Mouse (Mus musculus) MEL (cell line): ENCODE measurements around the gene Cd5. TPM values are rescaled to one million over a fixed set of nuclear protein-coding genes. Genes with fewer than 3 reads are reported as not detected.
A peak's percentile ranks its signal among the peaks of the same experiment; 100 is the strongest.

Source experiments
- DNase-seq: peaks from one replicate; pipeline ENCODE4 v3.0.0; 2011; ENCODE audit warnings: low read depth, low spot score
- H3K27ac ChIP-seq: 2 replicates; pipeline ENCODE4 v1.5.1; 2012; ENCODE audit warnings: low read depth, mild to moderate bottlenecking, control low read depth, low read length, moderate library complexity; ENCODE audit not compliant: control insufficient read depth
- H3K27me3 ChIP-seq, 2 experiments: fragments of 150-350 bp in 1 of 2; sonication (generic) in 1 of 2; 2 replicates each; pipeline ENCODE4 v1.6.1; 2012; ENCODE audit warnings: low read length in 2 of 2, mild to moderate bottlenecking in 2 of 2, improper control_type of control experiment in 1 of 2, moderate library complexity in 1 of 2; ENCODE audit not compliant: insufficient read depth in 2 of 2, control insufficient read depth in 1 of 2
- H3K36me3 ChIP-seq, 2 experiments: 2 replicates each; pipeline ENCODE4 v1.6.1; 2012 to 2014; ENCODE audit warnings: low read length in 2 of 2, improper control_type of control experiment in 1 of 2, inconsistent platforms in 1 of 2, mild to moderate bottlenecking in 1 of 2; ENCODE audit not compliant: insufficient read depth in 2 of 2, control insufficient read depth in 1 of 2
- H3K4me1 ChIP-seq, 2 experiments: fragments of 150-350 bp in 1 of 2; sonication (generic) in 1 of 2; 2 replicates each; pipeline ENCODE4 v1.6.1; 2012; ENCODE audit warnings: low read length in 2 of 2, improper control_type of control experiment in 1 of 2, mild to moderate bottlenecking in 1 of 2; ENCODE audit not compliant: insufficient read depth in 2 of 2, control insufficient read depth in 1 of 2
- H3K4me3 ChIP-seq, 2 experiments: fragments of 150-350 bp in 1 of 2; sonication (generic) in 1 of 2; 2 replicates each; pipeline ENCODE4 v1.5.1; 2012; ENCODE audit warnings: low read depth in 2 of 2, low read length in 2 of 2, mild to moderate bottlenecking in 2 of 2, moderate library complexity in 2 of 2, control low read depth in 1 of 2, improper control_type of control experiment in 1 of 2; ENCODE audit not compliant: control insufficient read depth in 1 of 2, insufficient read depth in 1 of 2
- H3K79me2 ChIP-seq: 2 replicates; pipeline ENCODE4 v1.6.1; 2012; ENCODE audit warnings: mild to moderate bottlenecking, low read length, moderate library complexity; ENCODE audit not compliant: control insufficient read depth, poor library complexity, insufficient read depth
- H3K9ac ChIP-seq: 2 replicates; pipeline ENCODE4 v1.6.1; 2012; ENCODE audit warnings: low read depth, mild to moderate bottlenecking, control low read depth, low read length, moderate library complexity; ENCODE audit not compliant: control insufficient read depth, poor library complexity, severe bottlenecking
- H3K9me3 ChIP-seq: fragments of 150-350 bp; sonication (generic); replicated peaks from 2 replicates; pipeline ENCODE4 v1.6.1; 2012; ENCODE audit warnings: mild to moderate bottlenecking, low read length, improper control_type of control experiment, moderate library complexity; ENCODE audit not compliant: insufficient read depth
- CHD1 ChIP-seq: IDR thresholded peaks from 2 replicates; pipeline ENCODE4 v1.6.1; 2012; ENCODE audit warnings: low read depth, mild to moderate bottlenecking, inconsistent platforms, low read length, improper control_type of control experiment
- CHD2 ChIP-seq: IDR thresholded peaks from 2 replicates; pipeline ENCODE4 v1.6.1; 2011; ENCODE audit warnings: low read length, improper control_type of control experiment
- CTCF ChIP-seq, 3 experiments: IDR thresholded peaks in 2 of 3; conservative IDR thresholded peaks in 1 of 3; 2 replicates each; pipeline ENCODE4 v1.5.1; 2011 to 2012; ENCODE audit warnings: low read length in 3 of 3, low read depth in 2 of 3, mild to moderate bottlenecking in 2 of 3, improper control_type of control experiment in 1 of 3, inconsistent platforms in 1 of 3, mixed read lengths in 1 of 3, moderate library complexity in 1 of 3; ENCODE audit not compliant: control insufficient read depth in 1 of 3, insufficient read depth in 1 of 3, poor library complexity in 1 of 3, severe bottlenecking in 1 of 3
- ELF1 ChIP-seq: IDR thresholded peaks from 2 replicates; pipeline ENCODE4 v1.6.1; 2014; ENCODE audit warnings: low read depth, mild to moderate bottlenecking, inconsistent platforms, low read length, improper control_type of control experiment, moderate library complexity
- EP300 ChIP-seq, 2 experiments: IDR thresholded peaks; 2 replicates each; pipeline ENCODE4 v1.6.1; 2011; ENCODE audit warnings: improper control_type of control experiment in 2 of 2, low read length in 2 of 2, low read depth in 1 of 2, mild to moderate bottlenecking in 1 of 2
- GATA1 ChIP-seq: IDR thresholded peaks from 2 replicates; pipeline ENCODE4 v1.6.1; 2011; ENCODE audit warnings: low read depth, low read length, improper control_type of control experiment
- HCFC1 ChIP-seq: IDR thresholded peaks from 2 replicates; pipeline ENCODE4 v1.6.1; 2012; ENCODE audit warnings: low read depth, mild to moderate bottlenecking, inconsistent platforms, low read length, improper control_type of control experiment, moderate library complexity
- JUND ChIP-seq: IDR thresholded peaks from 2 replicates; pipeline ENCODE4 v1.6.1; 2011; ENCODE audit warnings: low read depth, mild to moderate bottlenecking, improper control_type of control experiment, low read length
- KAT2A ChIP-seq: conservative IDR thresholded peaks from 2 replicates; pipeline ENCODE4 v1.6.1; 2012; ENCODE audit warnings: low read depth, low read length, improper control_type of control experiment, inconsistent platforms
- MAFK ChIP-seq: IDR thresholded peaks from 2 replicates; pipeline ENCODE4 v1.6.1; 2011; ENCODE audit warnings: low read depth, mild to moderate bottlenecking, low read length, improper control_type of control experiment, borderline replicate concordance
- MAX ChIP-seq: IDR thresholded peaks from 2 replicates; pipeline ENCODE4 v1.6.1; 2011; ENCODE audit warnings: low read length, improper control_type of control experiment
- MXI1 ChIP-seq: IDR thresholded peaks from 2 replicates; pipeline ENCODE4 v1.6.1; 2011; ENCODE audit warnings: mild to moderate bottlenecking, low read depth, low read length, improper control_type of control experiment
- MYB ChIP-seq: IDR thresholded peaks from 2 replicates; pipeline ENCODE4 v1.6.1; 2011; ENCODE audit warnings: mild to moderate bottlenecking, low read depth, low read length, improper control_type of control experiment
- MYC ChIP-seq: IDR thresholded peaks from 2 replicates; pipeline ENCODE4 v1.6.1; 2011; ENCODE audit warnings: low read depth, mild to moderate bottlenecking, low read length, improper control_type of control experiment, moderate library complexity
- NELFE ChIP-seq: IDR thresholded peaks from 2 replicates; pipeline ENCODE4 v1.6.1; 2011; ENCODE audit warnings: low read depth, low read length, improper control_type of control experiment
- NRF1 ChIP-seq: IDR thresholded peaks from 2 replicates; pipeline ENCODE4 v1.6.1; 2014; ENCODE audit warnings: low read depth, mild to moderate bottlenecking, inconsistent platforms, low read length, improper control_type of control experiment, moderate library complexity; ENCODE audit not compliant: poor library complexity, insufficient read depth, severe bottlenecking
- POLR2A ChIP-seq, 2 experiments: IDR thresholded peaks; 2 replicates each; pipeline ENCODE4 v1.6.1; 2011 to 2012; ENCODE audit warnings: low read length in 2 of 2, mild to moderate bottlenecking in 2 of 2, control low read depth in 1 of 2, improper control_type of control experiment in 1 of 2, low read depth in 1 of 2, moderate library complexity in 1 of 2; ENCODE audit not compliant: control insufficient read depth in 1 of 2, insufficient read depth in 1 of 2, poor library complexity in 1 of 2
- POLR2AphosphoS5 ChIP-seq: IDR thresholded peaks from 2 replicates; pipeline ENCODE4 v1.6.1; 2012; ENCODE audit warnings: low read depth, borderline replicate concordance, mild to moderate bottlenecking, inconsistent platforms, low read length, moderate library complexity, mixed read lengths
- RAD21 ChIP-seq: IDR thresholded peaks from 2 replicates; pipeline ENCODE4 v1.6.1; 2011; ENCODE audit warnings: mild to moderate bottlenecking, low read depth, low read length, improper control_type of control experiment
- RCOR1 ChIP-seq: IDR thresholded peaks from 2 replicates; pipeline ENCODE4 v1.6.1; 2012; ENCODE audit warnings: low read depth, mild to moderate bottlenecking, inconsistent platforms, low read length, improper control_type of control experiment
- TBP ChIP-seq: IDR thresholded peaks from 2 replicates; pipeline ENCODE4 v1.8.0; 2011; ENCODE audit warnings: low read depth, low read length, improper control_type of control experiment
- TCF12 ChIP-seq: IDR thresholded peaks from 2 replicates; pipeline ENCODE4 v1.6.1; 2014; ENCODE audit warnings: low read depth, mild to moderate bottlenecking, inconsistent platforms, low read length, improper control_type of control experiment, moderate library complexity
- UBTF ChIP-seq: IDR thresholded peaks from 2 replicates; pipeline ENCODE4 v1.6.1; 2012; ENCODE audit warnings: low read depth, mild to moderate bottlenecking, inconsistent platforms, low read length, improper control_type of control experiment, moderate library complexity, borderline replicate concordance; ENCODE audit not compliant: insufficient read depth
- ZC3H11A ChIP-seq: IDR thresholded peaks from 2 replicates; pipeline ENCODE4 v1.6.1; 2012; ENCODE audit warnings: low read depth, mild to moderate bottlenecking, inconsistent platforms, low read length, improper control_type of control experiment
- ZKSCAN1 ChIP-seq: IDR thresholded peaks from 2 replicates; pipeline ENCODE4 v1.6.1; 2012; ENCODE audit warnings: low read depth, mild to moderate bottlenecking, inconsistent platforms, low read length, improper control_type of control experiment, moderate library complexity
- ZMIZ1 ChIP-seq: IDR thresholded peaks from 2 replicates; pipeline ENCODE4 v1.6.1; 2012; ENCODE audit warnings: low read depth, mild to moderate bottlenecking, inconsistent platforms, low read length, improper control_type of control experiment, moderate library complexity
- ZNF384 ChIP-seq: IDR thresholded peaks from 2 replicates; pipeline ENCODE4 v1.6.1; 2012; ENCODE audit warnings: low read depth, mild to moderate bottlenecking, inconsistent platforms, low read length, improper control_type of control experiment
- polyA plus RNA-seq, 2 experiments: library from polyadenylated mRNA; stranded (reverse) in 1 of 2; unstranded in 1 of 2; fragments of >175 nt in 1 of 2; fragments of >200 nt in 1 of 2; gene quantifications; 2 replicates each; pipeline versions ENCODE4 v1.2.1 to v1.2.4; 2012; ENCODE audit warnings: low replicate concordance in 2 of 2, low read depth in 1 of 2; ENCODE audit not compliant: insufficient read length in 2 of 2, insufficient read depth in 1 of 2, missing spikeins in 1 of 2
- total RNA-seq: library from RNA; depleted of rRNA; stranded (reverse); fragments of 300-350 nt; gene quantifications from 2 replicates; pipeline ENCODE4 v1.2.3, GENCODE M21; 2012

Cd5 gene
- total and polyA plus RNA-seq, 3 experiments, result not detected

GRCm38 (mm10) chr19:10689470-10690166 is 49.2 kb downstream of the Cd5 start:
- Histone ChIP-seq H3K79me2 (peaks cover 20% of the 10 kb centered on the region), H3K36me3 (peaks cover 0 to 20% of the 10 kb centered on the region in 2 experiments; a peak in 2 of 4 replicates), H3K9ac (peak overlapping the region; percentile 95), H3K4me3 (peak overlapping the region; percentile 82 to 98), H3K27me3 (peaks cover 0 to 3% of the 10 kb centered on the region in 2 experiments; a peak in 1 of 4 replicates), H3K4me1 (peaks cover 5 to 26% of the 10 kb centered on the region in 2 experiments), H3K27ac (peak overlapping the region; percentile 26), H3K9me3 (no peaks in the 10 kb centered on the region)
- DNase-seq, result peak; percentile 28
- TF ChIP-seq TBP (0 out of 2 replicates have a peak, but pooled peaks have one; percentile 5), ZNF384 (no peak)

- Histone ChIP-seq H3K4me3 (peak within 1 kb of the TSS; percentile 82 to 98), H3K27ac (peak within 1 kb of the TSS; percentile 86), H3K79me2 (peaks cover 20% of the 10 kb centered on the region), H3K9me3 (no peaks in the 10 kb centered on the region), H3K36me3 (peaks cover 0 to 20% of the 10 kb centered on the region in 2 experiments; a peak in 2 of 4 replicates), H3K4me1 (peaks cover 5 to 26% of the 10 kb centered on the region in 2 experiments), H3K27me3 (peaks cover 4 to 8% of the 10 kb centered on the region in 2 experiments; a peak in 3 of 4 replicates), H3K9ac (peak within 1 kb of the TSS; percentile 95)
- peak; percentile 90 for DNase-seq
- TF ChIP-seq POLR2AphosphoS5 (no peak), MAFK (no peak), TBP (no peak), POLR2A (IDR thresholded peaks at IDR 0.05; ENCODE audit: control insufficient read depth in 1 of 2, insufficient read depth in 1 of 2, low read depth in 1 of 2, low read length in 2 of 2, poor library complexity in 1 of 2) (peak; percentile 85 to 86), MXI1 (no peak; the same call in none of the 2 replicates), ZKSCAN1 (no peak), UBTF (no peak), RCOR1 (no peak), ZNF384 (no peak), NRF1 (peak; percentile 74), JUND (no peak), KAT2A (no peak; the same call in 1 of the 2 replicates), HCFC1 (peak; percentile 72; the same call in 1 of the 2 replicates), CHD2 (no peak), EP300 (IDR thresholded peaks at IDR 0.05; ENCODE audit: low read depth in 1 of 2, low read length in 2 of 2) (no peak), GATA1 (no peak), NELFE (peak; percentile 88), MYC (0 out of 2 replicates have a peak, but pooled peaks have one; percentile 0), RAD21 (no peak), TCF12 (no peak), MAX (no peak), CHD1 (no peak), ZC3H11A (no peak), ZMIZ1 (no peak), MYB (no peak), ELF1 (peak; percentile 92), CTCF (IDR thresholded peaks at IDR 0.05 in 2 of 3, conservative IDR thresholded peaks at IDR 0.05 in 1 of 3; ENCODE audit: control insufficient read depth in 1 of 3, insufficient read depth in 1 of 3, low read depth in 2 of 3, low read length in 3 of 3, poor library complexity in 1 of 3, severe bottlenecking in 1 of 3) (no peak)
Observed at GRCm38 (mm10) chr19:10688537-10689352, 50.1 kb downstream of the Cd5 start, which contains the start of gene Vps37c. Gene Vps37c, plus strand, starts transcription at chr19:10688735.
